Mouse (Mus musculus) midbrain, embryonic 12.5 days (tissue): Measurements from ENCODE around the gene Asic4. TPM values are rescaled to one million over a fixed set of nuclear protein-coding genes. Genes with fewer than 3 reads are reported as not detected.

Experiments
- polyA plus RNA-seq: library from polyadenylated mRNA; unstranded; fragments of >200 nt; fragmentation: Nextera tagmentation; extraction: Ambion mirVana; gene quantifications from 2 replicates; pipeline ENCODE4 v1.2.1, GENCODE M21; 2016

Gene Asic4
- polyA plus RNA-seq, 1 experiment from 2014 or later = 45.0 TPM

Other genes starting within 250 kb of the Asic4 start
- 23.2 and 25.7 TPM in 2 replicates for gene Glb1l, start 239.6 kb upstream of the Asic4 start, polyA plus RNA-seq
- gene Stk16, start 239.6 kb upstream of the Asic4 start, polyA plus RNA-seq = 124 and 135 TPM in 2 replicates
- 5.9 and 7.6 TPM in 2 replicates for gene Tuba4a, start 230.6 kb upstream of the Asic4 start, polyA plus RNA-seq
- not detected in 2 replicates for gene A630095N17Rik, start 218.3 kb upstream of the Asic4 start, polyA plus RNA-seq
- 45.6 and 46.0 TPM in 2 replicates for gene Dnajb2, start 214.0 kb upstream of the Asic4 start, polyA plus RNA-seq
- gene Ptprn, start 185.9 kb upstream of the Asic4 start, polyA plus RNA-seq = 9.3 and 12.1 TPM in 2 replicates
- gene Resp18, start 172.0 kb upstream of the Asic4 start, polyA plus RNA-seq = 37.5 and 46.2 TPM in 2 replicates
- 154 and 176 TPM in 2 replicates for gene Dnpep, start 132.4 kb upstream of the Asic4 start, polyA plus RNA-seq
- 0.93 and 1.2 TPM in 2 replicates for gene Des, start 90.1 kb upstream of the Asic4 start, polyA plus RNA-seq
- 12.9 and 14.5 TPM in 2 replicates for gene Speg, start 75.1 kb upstream of the Asic4 start, polyA plus RNA-seq
- gene Gmppa, start 14.5 kb upstream of the Asic4 start, polyA plus RNA-seq = 59.7 and 69.4 TPM in 2 replicates
- 35.9 and 36.3 TPM in 2 replicates for gene Chpf, start 28.9 kb downstream of the Asic4 start, polyA plus RNA-seq
- gene Tmem198, start 29.1 kb downstream of the Asic4 start, polyA plus RNA-seq = 26.5 and 27.6 TPM in 2 replicates
- 42.7 and 46.6 TPM in 2 replicates for gene Obsl1, start 56.0 kb downstream of the Asic4 start, polyA plus RNA-seq
- gene Inha, start 56.6 kb downstream of the Asic4 start, polyA plus RNA-seq = 7.2 and 8.9 TPM in 2 replicates
- 26.9 and 30.5 TPM in 2 replicates for gene Stk11ip, start 71.1 kb downstream of the Asic4 start, polyA plus RNA-seq
- gene Slc4a3, start 95.8 kb downstream of the Asic4 start, polyA plus RNA-seq = 31.0 and 36.0 TPM in 2 replicates